9 mouse cellular contexts compared by ENCODE assay signal in genomic region chr14:16732054-16732453, GRCm38 (mm10).
"Had no signal": no experiment of that assay in that cellular context is flagged by ENCODE, and none has a peak within 500 bp of the region (broad histone marks: within the 10 kb centered on the region; RNA-seq: fewer than 3 reads in every experiment).

No protein-coding gene starts in this region.

- H3K27me3 ChIP-seq: limb, embryonic 13.5 days had no signal

- H3K36me3 ChIP-seq: limb, embryonic 13.5 days; midbrain, embryonic 12.5 days; neural tube, embryonic 12.5 days had no signal

- H3K9ac ChIP-seq: limb, embryonic 13.5 days; liver, embryonic 14.5 days; midbrain, embryonic 12.5 days; neural tube, embryonic 12.5 days had no signal

- H3K4me2 ChIP-seq: limb, embryonic 13.5 days; midbrain, embryonic 12.5 days; neural tube, embryonic 12.5 days had no signal

- DNase-seq: kidney, adult 11 months; kidney, postnatal 14 days; left cerebral cortex, postnatal 4 days; thymus, adult 2 months; thymus, postnatal 25 days had no signal

- H3K4me3 ChIP-seq: limb, embryonic 13.5 days; midbrain, embryonic 12.5 days; neural tube, embryonic 12.5 days had no signal

- H3K9me3 ChIP-seq: limb, embryonic 13.5 days; midbrain, embryonic 12.5 days; neural tube, embryonic 12.5 days had no signal

- H3K27ac ChIP-seq: limb, embryonic 13.5 days; liver, embryonic 14.5 days; midbrain, embryonic 12.5 days; neural tube, embryonic 12.5 days had no signal
